Mouse (Mus musculus) ES-Bruce4 (cell line): ENCODE measurements around the gene Ngrn.

ENCODE experiments used
- CTCF ChIP-seq: IDR thresholded peaks from one replicate; pipeline ENCODE4 v1.8.1; 2011; ENCODE audit warnings: low read depth, low read length
- EP300 ChIP-seq: IDR thresholded peaks from 2 replicates; pipeline ENCODE4 v1.6.1; 2011; ENCODE audit warnings: low read depth, low read length; ENCODE audit not compliant: insufficient read depth

GRCm38 (mm10) chr7:80255981-80256380, 5.0 kb upstream of the Ngrn start:
- TF ChIP-seq CTCF (no peak), EP300 (no peak)
